Mouse (Mus musculus) liver, embryonic 13.5 days (tissue): ENCODE measurements at regions not wholly inside any gene's neighbourhood (a gene's known extent, or its start where the extent isn't known, plus 50 kb on each side); places are given as distances from the start of the nearest gene placed in this dataset.

Experiments
- ATAC-seq: fragments of 200-750 bp; cut with Nextera tagmentation; 2 replicates; pipeline ENCODE4 v1.8.0; 2017; ENCODE audit warnings: low read depth, mild to moderate bottlenecking, moderate number of reproducible peaks, moderate library complexity
- DNase-seq: peaks from one replicate; pipeline ENCODE4 v3.0.0; 2022
- H3K27ac ChIP-seq: fragments of 300-500 bp; sonication (generic); 2 replicates; pipeline ENCODE4 v1.5.1; 2015; ENCODE audit warnings: moderate library complexity, mild to moderate bottlenecking, inconsistent platforms
- H3K27me3 ChIP-seq: fragments of 300-500 bp; sonication (generic); 2 replicates; pipeline ENCODE4 v1.6.1; 2015; ENCODE audit warnings: mild to moderate bottlenecking, inconsistent platforms
- H3K36me3 ChIP-seq: fragments of 300-500 bp; sonication (generic); 2 replicates; pipeline ENCODE4 v1.6.1; 2015; ENCODE audit warnings: mild to moderate bottlenecking, inconsistent platforms
- H3K4me1 ChIP-seq: fragments of 300-500 bp; sonication (generic); replicated peaks from 2 replicates; pipeline ENCODE4 v1.6.1; 2015; ENCODE audit warnings: inconsistent platforms
- H3K4me2 ChIP-seq: fragments of 300-500 bp; sonication (generic); 2 replicates; pipeline ENCODE4 v1.6.1; 2015; ENCODE audit warnings: inconsistent platforms, mild to moderate bottlenecking, moderate library complexity
- H3K4me3 ChIP-seq: fragments of 300-500 bp; sonication (generic); replicated peaks from 2 replicates; pipeline ENCODE4 v1.5.1; 2015; ENCODE audit warnings: mild to moderate bottlenecking, inconsistent platforms
- H3K9ac ChIP-seq: fragments of 300-500 bp; sonication (generic); 2 replicates; pipeline ENCODE4 v1.6.1; 2015; ENCODE audit warnings: mild to moderate bottlenecking, inconsistent platforms
- H3K9me3 ChIP-seq: fragments of 300-500 bp; sonication (generic); replicated peaks from 2 replicates; pipeline ENCODE4 v1.6.1; 2016; ENCODE audit warnings: inconsistent platforms
- WGBS: fragments of 180-500 bp; shearing (Covaris S2); methylation state at CpG from one replicate; pipeline ENCODE4 v1.1.7; 2015; ENCODE audit not compliant: insufficient replicate concordance; 5-methylcytosine and 5-hydroxymethylcytosine counted together

- no peak overlapping the region for H3K27ac ChIP-seq
- no peak overlapping the region for H3K9ac ChIP-seq
- no peak for DNase-seq
- no peaks in the 10 kb centered on the region for H3K9me3 ChIP-seq
- H3K4me2 ChIP-seq, result no peak overlapping the region
- no peaks in the 10 kb centered on the region for H3K27me3 ChIP-seq
- no peaks in the 10 kb centered on the region for H3K4me1 ChIP-seq
- 53% methylated on average over 8 of the region's 8 CpGs for WGBS
- no peaks in the 10 kb centered on the region for H3K36me3 ChIP-seq
- H3K4me3 ChIP-seq, result no peak overlapping the region
- ATAC-seq, result no peak
Observed at GRCm38 (mm10) chr12:12993894-12994714, 52.4 kb upstream of the Mycn start.
